Mouse (Mus musculus): ENCODE measurements at regions not wholly inside any gene's neighbourhood (a gene's known extent, or its start where the extent isn't known, plus 50 kb on each side); places are given as distances from the start of the nearest gene placed in this dataset.

GRCm38 (mm10) chr13:107810802-107811192 lies 233.4 kb upstream of the Smim15 start:
- Histone ChIP-seq H3K9me3 (replicated peaks; ENCODE audit: control insufficient read depth, low read length) (no peaks in the 10 kb centered on the region), H3K4me3 (replicated peaks; ENCODE audit: low read length) (no peak overlapping the region), H3K4me2 (ENCODE audit: low read depth, low read length) (no peak overlapping the region), H3K36me3 (ENCODE audit: control insufficient read depth, insufficient read depth, low read length) (no peaks in the 10 kb centered on the region), H3K4me1 (ENCODE audit: control insufficient read depth, insufficient read depth, low read length) (peaks cover 25% of the 10 kb centered on the region), H3K27ac (ENCODE audit: low read length) (no peak overlapping the region; the same call in 1 of the 2 replicates), H3K27me3 (ENCODE audit: control insufficient read depth, insufficient read depth, low read length) (no peaks in the 10 kb centered on the region), H3K9ac (ENCODE audit: low read length) (no peak overlapping the region)
- WGBS: 39% methylated on average over 9 of the region's 9 CpGs
- peak; percentile 73; the same call in 1 of the 2 replicates for ATAC-seq (ENCODE audit: insufficient read depth, low FRiP score)

- H3K27me3 ChIP-seq (ENCODE audit: control insufficient read depth, insufficient read depth, low read length): no peaks in the 10 kb centered on the region
- no peaks in the 10 kb centered on the region for H3K36me3 ChIP-seq (ENCODE audit: control insufficient read depth, insufficient read depth, low read length)
- H3K9ac ChIP-seq (ENCODE audit: low read length): no peak overlapping the region
- no peak overlapping the region for H3K4me3 ChIP-seq (replicated peaks; ENCODE audit: low read length)
- peaks cover 25% of the 10 kb centered on the region for H3K4me1 ChIP-seq (ENCODE audit: control insufficient read depth, insufficient read depth, low read length)
- peak; percentile 53; the same call in 1 of the 2 replicates for ATAC-seq (ENCODE audit: insufficient read depth, low FRiP score)
- no peak overlapping the region for H3K27ac ChIP-seq (ENCODE audit: low read length)
- H3K4me2 ChIP-seq (ENCODE audit: low read depth, low read length): no peak overlapping the region
- WGBS: 61% methylated on average over 9 of the region's 9 CpGs
- no peaks in the 10 kb centered on the region for H3K9me3 ChIP-seq (replicated peaks; ENCODE audit: control insufficient read depth, low read length)
Measured at GRCm38 (mm10) chr13:107810060-107810801, 234.0 kb upstream of the Smim15 start.

DNA sequence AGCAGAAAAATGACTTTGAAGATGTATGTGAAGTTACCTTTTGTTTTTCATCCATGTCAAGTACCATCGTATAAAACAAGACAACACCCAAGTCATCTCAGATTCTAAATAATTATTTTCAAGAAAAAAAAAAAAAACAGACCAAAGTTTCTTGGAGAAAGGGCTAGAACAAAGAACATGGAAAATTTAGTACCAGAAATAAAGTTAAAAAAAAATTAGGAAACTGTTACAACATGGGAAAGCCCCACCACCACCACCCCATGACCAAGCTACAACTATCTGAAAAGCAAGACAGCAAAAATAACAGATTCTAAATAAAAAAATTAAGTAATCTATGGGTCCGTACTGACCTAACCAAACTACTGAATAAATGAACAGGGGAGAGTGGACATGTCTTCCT lies 235.3 kb upstream of the Smim15 start:
- Histone ChIP-seq H3K4me1 (ENCODE audit: control insufficient read depth, insufficient read depth, low read length) (peaks cover 25% of the 10 kb centered on the region), H3K9ac (ENCODE audit: low read length) (no peak overlapping the region), H3K27ac (ENCODE audit: low read length) (no peak overlapping the region), H3K4me2 (ENCODE audit: low read depth, low read length) (no peak overlapping the region), H3K4me3 (replicated peaks; ENCODE audit: low read length) (no peak overlapping the region), H3K9me3 (replicated peaks; ENCODE audit: control insufficient read depth, low read length) (no peaks in the 10 kb centered on the region; the same call in 1 of the 2 replicates), H3K27me3 (ENCODE audit: control insufficient read depth, insufficient read depth, low read length) (no peaks in the 10 kb centered on the region), H3K36me3 (ENCODE audit: control insufficient read depth, insufficient read depth, low read length) (peaks cover 3% of the 10 kb centered on the region; the same call in 1 of the 2 replicates)
- no peak for ATAC-seq (ENCODE audit: insufficient read depth, low FRiP score)
- WGBS: 90% methylated on average over 2 of the region's 2 CpGs

- peaks cover 4% of the 10 kb centered on the region for H3K4me1 ChIP-seq (ENCODE audit: control insufficient read depth, insufficient read depth, low read length)
- no peak overlapping the region for H3K4me2 ChIP-seq (ENCODE audit: low read depth, low read length)
- WGBS: 95% methylated on average over 1 of the region's 1 CpGs
- peaks cover 3% of the 10 kb centered on the region; the same call in 1 of the 2 replicates for H3K36me3 ChIP-seq (ENCODE audit: control insufficient read depth, insufficient read depth, low read length)
- ATAC-seq (ENCODE audit: insufficient read depth, low FRiP score): no peak
- H3K9ac ChIP-seq (ENCODE audit: low read length): no peak overlapping the region
- H3K4me3 ChIP-seq (replicated peaks; ENCODE audit: low read length): no peak overlapping the region
- no peaks in the 10 kb centered on the region; the same call in 1 of the 2 replicates for H3K9me3 ChIP-seq (replicated peaks; ENCODE audit: control insufficient read depth, low read length)
- no peak overlapping the region for H3K27ac ChIP-seq (ENCODE audit: low read length)
- H3K27me3 ChIP-seq (ENCODE audit: control insufficient read depth, insufficient read depth, low read length): no peaks in the 10 kb centered on the region
Measured at GRCm38 (mm10) chr13:107804418-107804817, 239.8 kb upstream of the Smim15 start.

DNA sequence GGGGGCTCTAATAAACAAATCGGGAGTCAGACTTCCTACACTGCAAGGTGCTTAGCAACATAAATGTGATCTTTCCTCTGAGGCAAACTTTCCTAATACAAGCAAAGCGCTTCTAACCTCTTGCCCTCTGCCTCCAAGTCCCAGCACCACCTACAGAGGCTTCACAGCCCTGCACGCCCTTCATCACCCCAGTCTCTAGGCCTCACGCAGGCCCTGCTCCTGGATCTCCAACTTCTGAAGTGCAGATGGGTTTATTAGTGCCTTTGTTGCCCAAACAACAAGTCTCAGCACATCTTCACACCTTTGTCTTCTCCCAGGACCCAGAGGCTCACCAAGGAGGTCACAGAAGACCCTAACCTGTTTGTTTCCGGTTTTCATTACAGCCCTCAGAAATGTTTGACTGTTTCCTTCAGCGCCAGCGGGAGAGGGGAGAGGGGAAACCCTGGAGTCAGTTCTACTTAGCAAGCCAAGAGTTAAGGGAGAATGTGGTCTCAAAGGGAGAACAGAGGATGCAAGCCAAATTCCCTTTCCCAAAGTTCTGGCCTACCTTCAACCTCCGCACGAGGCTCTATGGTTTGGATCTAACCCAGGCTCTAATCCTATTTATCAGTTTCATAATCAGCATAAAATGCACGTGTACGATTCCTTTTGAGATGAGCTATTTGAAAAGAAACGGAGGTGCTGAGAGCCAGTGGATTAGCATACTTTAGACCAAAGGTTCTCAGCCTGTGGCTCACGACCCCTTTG lies 244.9 kb upstream of the Smim15 start:
- H3K4me1 ChIP-seq (ENCODE audit: control insufficient read depth, insufficient read depth, low read length): peaks cover 8% of the 10 kb centered on the region
- H3K9ac ChIP-seq (ENCODE audit: low read length): 0 out of 2 replicates have a peak overlapping the region, but pooled peaks have one; percentile 19
- ATAC-seq (ENCODE audit: insufficient read depth, low FRiP score): peak; percentile 47
- H3K36me3 ChIP-seq (ENCODE audit: control insufficient read depth, insufficient read depth, low read length): no peaks in the 10 kb centered on the region
- no peak overlapping the region for H3K27ac ChIP-seq (ENCODE audit: low read length)
- H3K27me3 ChIP-seq (ENCODE audit: control insufficient read depth, insufficient read depth, low read length): no peaks in the 10 kb centered on the region
- no peaks in the 10 kb centered on the region for H3K9me3 ChIP-seq (replicated peaks; ENCODE audit: control insufficient read depth, low read length)
- WGBS: 38% methylated on average over 13 of the region's 13 CpGs
- H3K4me3 ChIP-seq (replicated peaks; ENCODE audit: low read length): no peak overlapping the region
- H3K4me2 ChIP-seq (ENCODE audit: low read depth, low read length): no peak overlapping the region

- Histone ChIP-seq H3K4me3 (replicated peaks; ENCODE audit: low read length) (no peak overlapping the region), H3K9me3 (replicated peaks; ENCODE audit: control insufficient read depth, low read length) (no peaks in the 10 kb centered on the region), H3K36me3 (ENCODE audit: control insufficient read depth, insufficient read depth, low read length) (no peaks in the 10 kb centered on the region), H3K27ac (ENCODE audit: low read length) (no peak overlapping the region), H3K4me1 (ENCODE audit: control insufficient read depth, insufficient read depth, low read length) (peaks cover 15% of the 10 kb centered on the region), H3K4me2 (ENCODE audit: low read depth, low read length) (no peak overlapping the region), H3K27me3 (ENCODE audit: control insufficient read depth, insufficient read depth, low read length) (no peaks in the 10 kb centered on the region), H3K9ac (ENCODE audit: low read length) (no peak overlapping the region)
- 55% methylated on average over 7 of the region's 7 CpGs for WGBS
- peak; percentile 44; the same call in 1 of the 2 replicates for ATAC-seq (ENCODE audit: insufficient read depth, low FRiP score)
Measured at GRCm38 (mm10) chr13:107798144-107798543, 246.1 kb upstream of the Smim15 start.

GRCm38 (mm10) chr13:107795516-107795915 lies 248.7 kb upstream of the Smim15 start:
- no peak overlapping the region for H3K9ac ChIP-seq (ENCODE audit: low read length)
- H3K9me3 ChIP-seq (replicated peaks; ENCODE audit: control insufficient read depth, low read length): no peaks in the 10 kb centered on the region
- WGBS: 72% methylated on average over 3 of the region's 3 CpGs
- no peak overlapping the region for H3K4me3 ChIP-seq (replicated peaks; ENCODE audit: low read length)
- H3K27ac ChIP-seq (ENCODE audit: low read length): no peak overlapping the region
- ATAC-seq (ENCODE audit: insufficient read depth, low FRiP score): no peak
- H3K4me2 ChIP-seq (ENCODE audit: low read depth, low read length): no peak overlapping the region
- H3K27me3 ChIP-seq (ENCODE audit: control insufficient read depth, insufficient read depth, low read length): no peaks in the 10 kb centered on the region
- H3K4me1 ChIP-seq (ENCODE audit: control insufficient read depth, insufficient read depth, low read length): peaks cover 15% of the 10 kb centered on the region
- no peaks in the 10 kb centered on the region for H3K36me3 ChIP-seq (ENCODE audit: control insufficient read depth, insufficient read depth, low read length)

DNA sequence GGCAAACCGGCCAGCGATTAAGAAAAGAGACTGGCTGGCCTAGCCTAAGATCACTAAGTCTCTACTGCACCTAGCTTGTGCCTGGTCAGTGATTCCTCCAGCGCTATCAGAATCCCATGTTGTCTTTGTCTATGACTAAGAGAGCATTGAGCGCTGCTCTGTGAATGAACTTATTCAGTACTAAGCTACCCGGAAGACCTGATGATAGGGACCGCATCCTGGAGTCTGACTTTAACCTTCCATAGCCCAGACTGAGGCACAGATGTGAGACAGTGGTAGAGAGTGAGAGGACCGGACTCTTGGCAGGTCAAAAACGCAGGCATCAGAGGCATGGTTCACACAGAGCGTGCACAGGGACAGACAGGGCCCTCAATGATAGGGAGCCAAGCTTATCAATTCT lies 252.5 kb upstream of the Smim15 start:
- Histone ChIP-seq H3K27me3 (ENCODE audit: control insufficient read depth, insufficient read depth, low read length) (no peaks in the 10 kb centered on the region), H3K9me3 (replicated peaks; ENCODE audit: control insufficient read depth, low read length) (no peaks in the 10 kb centered on the region), H3K4me2 (ENCODE audit: low read depth, low read length) (no peak overlapping the region), H3K36me3 (ENCODE audit: control insufficient read depth, insufficient read depth, low read length) (no peaks in the 10 kb centered on the region), H3K9ac (ENCODE audit: low read length) (no peak overlapping the region), H3K27ac (ENCODE audit: low read length) (no peak overlapping the region), H3K4me3 (replicated peaks; ENCODE audit: low read length) (no peak overlapping the region), H3K4me1 (ENCODE audit: control insufficient read depth, insufficient read depth, low read length) (0 out of 2 replicates have a peak, but pooled peaks cover 6% of the 10 kb centered on the region)
- WGBS: 78% methylated on average over 9 of the region's 9 CpGs
- no peak for ATAC-seq (ENCODE audit: insufficient read depth, low FRiP score)

DNA sequence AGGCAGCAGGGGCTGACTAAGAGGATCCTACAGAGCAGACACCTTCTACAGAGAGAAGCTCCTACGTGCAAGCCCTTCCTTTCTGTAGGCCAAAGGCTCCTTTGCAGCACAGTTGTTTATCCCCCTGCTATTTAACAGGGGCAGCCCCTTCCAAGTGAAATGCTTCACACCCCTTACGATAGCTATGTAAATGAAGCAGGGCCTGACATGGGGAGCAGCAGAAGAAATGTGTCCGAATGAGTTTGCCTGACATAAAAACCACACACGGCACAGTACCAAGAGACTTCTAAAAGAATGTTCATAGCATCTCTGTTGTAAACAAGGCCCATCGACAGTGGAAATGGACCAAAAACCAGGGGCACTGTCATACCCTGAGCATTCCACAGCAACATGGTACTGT lies 259.3 kb upstream of the Smim15 start:
- no peak for ATAC-seq (ENCODE audit: insufficient read depth, low FRiP score)
- WGBS: 50% methylated on average over 5 of the region's 5 CpGs
- Histone ChIP-seq H3K4me2 (ENCODE audit: low read depth, low read length) (no peak overlapping the region), H3K9me3 (replicated peaks; ENCODE audit: control insufficient read depth, low read length) (no peaks in the 10 kb centered on the region), H3K4me1 (ENCODE audit: control insufficient read depth, insufficient read depth, low read length) (peaks cover 3% of the 10 kb centered on the region; the same call in 1 of the 2 replicates), H3K27ac (ENCODE audit: low read length) (no peak overlapping the region), H3K27me3 (ENCODE audit: control insufficient read depth, insufficient read depth, low read length) (no peaks in the 10 kb centered on the region), H3K4me3 (replicated peaks; ENCODE audit: low read length) (no peak overlapping the region), H3K36me3 (ENCODE audit: control insufficient read depth, insufficient read depth, low read length) (no peaks in the 10 kb centered on the region), H3K9ac (ENCODE audit: low read length) (no peak overlapping the region)
